ENCODE assay signal across 24 mouse cellular contexts in genomic region chr4:57178881-57179280, GRCm38 (mm10). TPM values are rescaled to one million over a fixed set of nuclear protein-coding genes. Genes with fewer than 3 reads are reported as not detected.
"Had no signal": no experiment of that assay in that cellular context is flagged by ENCODE, and none has a peak within 500 bp of the region (broad histone marks: within the 10 kb centered on the region; RNA-seq: fewer than 3 reads in every experiment).

No protein-coding gene starts in this region.

- DNase-seq: gastrocnemius, postnatal 14 days; gastrocnemius, postnatal 36 days; heart, adult 18-20 months; heart, postnatal 10 days; heart, postnatal 4 days; kidney, adult 18-20 months; kidney, adult 8-10 months; kidney, postnatal 10 days; kidney, postnatal 36 days; layer of hippocampus, adult 9-11 months; layer of hippocampus, postnatal 36 days; left cerebral cortex, postnatal 4 days had no signal

- H3K36me3 ChIP-seq: heart, embryonic 10.5 days; heart, embryonic 12.5 days; hindbrain, embryonic 10.5 days; hindbrain, embryonic 12.5 days; limb, embryonic 13.5 days; limb, embryonic 15.5 days; liver, embryonic 12.5 days had no signal

- H3K4me3 ChIP-seq: heart, embryonic 10.5 days; heart, embryonic 12.5 days; hindbrain, embryonic 10.5 days; hindbrain, embryonic 12.5 days; limb, embryonic 13.5 days; limb, embryonic 15.5 days; liver, embryonic 12.5 days had no signal

- H3K27ac ChIP-seq: heart, embryonic 10.5 days; hindbrain, embryonic 10.5 days; hindbrain, embryonic 12.5 days; hindbrain, embryonic 14.5 days; limb, embryonic 13.5 days; limb, embryonic 15.5 days; liver, embryonic 12.5 days; liver, embryonic 14.5 days had no signal

- ATAC-seq: hindbrain, embryonic 16.5 days; inflammation-experienced regulatory T-cells, adult 6 months; intestine, postnatal 0 days; liver, embryonic 12.5 days had no signal

- H3K9ac ChIP-seq: heart, embryonic 12.5 days; hindbrain, embryonic 12.5 days; hindbrain, embryonic 14.5 days; limb, embryonic 13.5 days; limb, embryonic 15.5 days; liver, embryonic 12.5 days; liver, embryonic 14.5 days had no signal

- H3K4me2 ChIP-seq: heart, embryonic 12.5 days; hindbrain, embryonic 12.5 days; hindbrain, embryonic 14.5 days; limb, embryonic 13.5 days; limb, embryonic 15.5 days; liver, embryonic 12.5 days had no signal

- H3K27me3 ChIP-seq: heart, embryonic 12.5 days; hindbrain, embryonic 12.5 days; limb, embryonic 13.5 days; limb, embryonic 15.5 days had no signal

- H3K9me3 ChIP-seq: heart, embryonic 10.5 days; heart, embryonic 12.5 days; hindbrain, embryonic 10.5 days; hindbrain, embryonic 12.5 days; limb, embryonic 13.5 days; limb, embryonic 15.5 days; liver, embryonic 12.5 days had no signal

- H3K4me1 ChIP-seq: limb, embryonic 15.5 days; liver, embryonic 12.5 days had no signal

RNA-seq across cellular contexts. Expression of gene Epb41l4b, which starts 35.6 kb away (rescaled TPM):
- polyA plus RNA-seq: inflammation-experienced regulatory T-cells, adult 6 months had no signal
